Mouse (Mus musculus) neural tube, embryonic 13.5 days (tissue): ENCODE measurements at regions not wholly inside any gene's neighbourhood (a gene's known extent, or its start where the extent isn't known, plus 50 kb on each side); places are given as distances from the start of the nearest gene placed in this dataset.

ENCODE experiments used
- ATAC-seq: fragments of 200-750 bp; cut with Nextera tagmentation; 2 replicates; pipeline ENCODE4 v1.8.0; 2017; ENCODE audit warnings: low read depth, mild to moderate bottlenecking, moderate TSS enrichment, moderate library complexity
- H3K27ac ChIP-seq: fragments of 300-500 bp; sonication (generic); replicated peaks from 2 replicates; pipeline ENCODE4 v1.5.1; 2015; ENCODE audit warnings: moderate library complexity, mild to moderate bottlenecking, inconsistent platforms
- H3K27me3 ChIP-seq: fragments of 300-500 bp; sonication (generic); 2 replicates; pipeline ENCODE4 v1.6.1; 2015; ENCODE audit warnings: mild to moderate bottlenecking, inconsistent platforms
- H3K36me3 ChIP-seq: fragments of 300-500 bp; sonication (generic); 2 replicates; pipeline ENCODE4 v1.6.1; 2015; ENCODE audit warnings: mild to moderate bottlenecking, inconsistent platforms
- H3K4me1 ChIP-seq: fragments of 300-500 bp; sonication (generic); replicated peaks from 2 replicates; pipeline ENCODE4 v1.6.1; 2015; ENCODE audit warnings: inconsistent platforms
- H3K4me2 ChIP-seq: fragments of 300-500 bp; sonication (generic); 2 replicates; pipeline ENCODE4 v1.6.1; 2015; ENCODE audit warnings: inconsistent platforms, mild to moderate bottlenecking, moderate library complexity
- H3K4me3 ChIP-seq: fragments of 300-500 bp; sonication (generic); 2 replicates; pipeline ENCODE4 v1.5.1; 2015; ENCODE audit warnings: mild to moderate bottlenecking, inconsistent platforms
- H3K9ac ChIP-seq: fragments of 300-500 bp; sonication (generic); 2 replicates; pipeline ENCODE4 v1.6.1; 2015; ENCODE audit warnings: moderate library complexity, mild to moderate bottlenecking, inconsistent platforms
- H3K9me3 ChIP-seq: fragments of 300-500 bp; sonication (generic); 2 replicates; pipeline ENCODE4 v1.6.1; 2016; ENCODE audit warnings: inconsistent platforms
- WGBS: fragments of 180-500 bp; shearing (Covaris S2); methylation state at CpG from one replicate; pipeline ENCODE4 v1.1.7; 2015; 5-methylcytosine and 5-hydroxymethylcytosine counted together

- H3K4me2 ChIP-seq: no peak overlapping the region
- H3K36me3 ChIP-seq: no peaks in the 10 kb centered on the region
- H3K4me1 ChIP-seq: peaks cover 38% of the 10 kb centered on the region
- no peak overlapping the region for H3K4me3 ChIP-seq
- H3K27ac ChIP-seq: peak overlapping the region; percentile 35; the same call in 1 of the 2 replicates
- no peaks in the 10 kb centered on the region for H3K9me3 ChIP-seq
- no peak for ATAC-seq
- no peaks in the 10 kb centered on the region for H3K27me3 ChIP-seq
- H3K9ac ChIP-seq: no peak overlapping the region
These were observed 786.9 kb downstream of the Tmem114 start for GRCm38 (mm10) chr16:7637993-7638392.

- Histone ChIP-seq H3K4me3 (no peak overlapping the region), H3K27ac (peak overlapping the region; percentile 25), H3K9ac (no peak overlapping the region), H3K4me2 (no peak overlapping the region), H3K27me3 (no peaks in the 10 kb centered on the region), H3K9me3 (no peaks in the 10 kb centered on the region), H3K36me3 (no peaks in the 10 kb centered on the region), H3K4me1 (peaks cover 43% of the 10 kb centered on the region)
- no peak for ATAC-seq
- 30% methylated on average over 5 of the region's 5 CpGs for WGBS
These were observed 787.7 kb downstream of the Tmem114 start for GRCm38 (mm10) chr16:7637121-7637700.

GRCm38 (mm10) chr16:7636326-7636725, 788.6 kb downstream of the Tmem114 start:
- no peaks in the 10 kb centered on the region for H3K27me3 ChIP-seq
- H3K9me3 ChIP-seq: no peaks in the 10 kb centered on the region
- 61% methylated on average over 5 of the region's 5 CpGs for WGBS
- no peak overlapping the region for H3K9ac ChIP-seq
- H3K4me1 ChIP-seq: peaks cover 45% of the 10 kb centered on the region
- no peak overlapping the region for H3K4me2 ChIP-seq
- no peak overlapping the region for H3K4me3 ChIP-seq
- no peak for ATAC-seq
- H3K27ac ChIP-seq: no peak overlapping the region
- no peaks in the 10 kb centered on the region for H3K36me3 ChIP-seq

GRCm38 (mm10) chr16:7632474-7632873, 792.5 kb downstream of the Tmem114 start:
- Histone ChIP-seq H3K9me3 (no peaks in the 10 kb centered on the region), H3K9ac (no peak overlapping the region), H3K27me3 (no peaks in the 10 kb centered on the region), H3K4me2 (no peak overlapping the region), H3K4me3 (no peak overlapping the region), H3K4me1 (peaks cover 21% of the 10 kb centered on the region), H3K36me3 (no peaks in the 10 kb centered on the region), H3K27ac (no peak overlapping the region)
- 11% methylated on average over 5 of the region's 5 CpGs for WGBS
- no peak for ATAC-seq

GRCm38 (mm10) chr16:7628351-7628750, 796.6 kb downstream of the Tmem114 start:
- WGBS: 84% methylated on average over 8 of the region's 8 CpGs
- ATAC-seq: no peak
- H3K4me3 ChIP-seq: no peak overlapping the region

GRCm38 (mm10) chr16:7606602-7607001, 818.3 kb downstream of the Tmem114 start:
- Histone ChIP-seq H3K9ac (no peak overlapping the region), H3K4me1 (peaks cover 12% of the 10 kb centered on the region), H3K4me2 (no peak overlapping the region), H3K36me3 (no peaks in the 10 kb centered on the region), H3K9me3 (no peaks in the 10 kb centered on the region), H3K27me3 (no peaks in the 10 kb centered on the region), H3K4me3 (no peak overlapping the region), H3K27ac (no peak overlapping the region)
- no peak for ATAC-seq
- 79% methylated on average over 2 of the region's 2 CpGs for WGBS

More at GRCm38 (mm10) chr16:7628351-7628750, 796.6 kb downstream of the Tmem114 start:
- H3K4me2 ChIP-seq: no peak overlapping the region
- H3K36me3 ChIP-seq: no peaks in the 10 kb centered on the region
- H3K27ac ChIP-seq: no peak overlapping the region
- no peaks in the 10 kb centered on the region for H3K27me3 ChIP-seq
- H3K9me3 ChIP-seq: no peaks in the 10 kb centered on the region
- H3K9ac ChIP-seq: no peak overlapping the region
- H3K4me1 ChIP-seq: peaks cover 7% of the 10 kb centered on the region

- H3K27me3 ChIP-seq: no peaks in the 10 kb centered on the region
- no peak for ATAC-seq
- H3K9ac ChIP-seq: no peak overlapping the region
- 11% methylated on average over 1 of the region's 1 CpGs for WGBS
- H3K36me3 ChIP-seq: no peaks in the 10 kb centered on the region
- no peak overlapping the region for H3K4me3 ChIP-seq
- no peak overlapping the region for H3K27ac ChIP-seq
- no peak overlapping the region for H3K4me2 ChIP-seq
- 0 out of 2 replicates have a peak, but pooled peaks cover 3% of the 10 kb centered on the region for H3K4me1 ChIP-seq
- peaks cover 4% of the 10 kb centered on the region; the same call in 1 of the 2 replicates for H3K9me3 ChIP-seq
These were observed 822.5 kb downstream of the Tmem114 start for GRCm38 (mm10) chr16:7602428-7602827.

GRCm38 (mm10) chr16:7574879-7575278, 850.1 kb downstream of the Tmem114 start:
- Histone ChIP-seq H3K27me3 (no peaks in the 10 kb centered on the region), H3K9me3 (no peaks in the 10 kb centered on the region), H3K4me1 (peaks cover 10% of the 10 kb centered on the region), H3K9ac (no peak overlapping the region), H3K36me3 (no peaks in the 10 kb centered on the region), H3K27ac (peak overlapping the region; percentile 29; the same call in 1 of the 2 replicates), H3K4me2 (no peak overlapping the region), H3K4me3 (no peak overlapping the region)
- 33% methylated on average over 3 of the region's 3 CpGs for WGBS
- no peak for ATAC-seq

- no peaks in the 10 kb centered on the region for H3K27me3 ChIP-seq
- no peak overlapping the region for H3K4me2 ChIP-seq
- no peaks in the 10 kb centered on the region for H3K4me1 ChIP-seq
- no peak for ATAC-seq
- no peak overlapping the region for H3K27ac ChIP-seq
- 65% methylated on average over 2 of the region's 2 CpGs for WGBS
- H3K9me3 ChIP-seq: no peaks in the 10 kb centered on the region
- H3K4me3 ChIP-seq: no peak overlapping the region
- H3K36me3 ChIP-seq: no peaks in the 10 kb centered on the region
- no peak overlapping the region for H3K9ac ChIP-seq
These were observed 864.1 kb downstream of the Tmem114 start for GRCm38 (mm10) chr16:7560841-7561240.

GRCm38 (mm10) chr16:7559177-7559576, 865.8 kb downstream of the Tmem114 start:
- ATAC-seq: no peak
- H3K4me2 ChIP-seq: no peak overlapping the region
- no peak overlapping the region for H3K9ac ChIP-seq
- H3K36me3 ChIP-seq: no peaks in the 10 kb centered on the region
- 88% methylated on average over 1 of the region's 1 CpGs for WGBS
- H3K27ac ChIP-seq: no peak overlapping the region
- peaks cover 7% of the 10 kb centered on the region for H3K4me1 ChIP-seq
- no peak overlapping the region for H3K4me3 ChIP-seq
- no peaks in the 10 kb centered on the region for H3K27me3 ChIP-seq
- no peaks in the 10 kb centered on the region for H3K9me3 ChIP-seq

GRCm38 (mm10) chr16:7558637-7559036, 866.3 kb downstream of the Tmem114 start:
- Histone ChIP-seq H3K4me1 (peaks cover 11% of the 10 kb centered on the region), H3K9me3 (no peaks in the 10 kb centered on the region)

GRCm38 (mm10) chr16:7555911-7556310, 869.0 kb downstream of the Tmem114 start:
- Histone ChIP-seq H3K27ac (0 out of 2 replicates have a peak overlapping the region, but pooled peaks have one; percentile 13), H3K4me3 (no peak overlapping the region), H3K9me3 (no peaks in the 10 kb centered on the region), H3K27me3 (no peaks in the 10 kb centered on the region), H3K4me2 (no peak overlapping the region), H3K4me1 (peaks cover 11% of the 10 kb centered on the region), H3K36me3 (no peaks in the 10 kb centered on the region), H3K9ac (no peak overlapping the region)
- ATAC-seq: no peak
- WGBS: 86% methylated on average over 9 of the region's 9 CpGs

More at GRCm38 (mm10) chr16:7558637-7559036, 866.3 kb downstream of the Tmem114 start:
- WGBS: 91% methylated on average over 1 of the region's 1 CpGs
- no peak for ATAC-seq
- H3K4me3 ChIP-seq: no peak overlapping the region
- no peak overlapping the region for H3K27ac ChIP-seq
- no peaks in the 10 kb centered on the region for H3K36me3 ChIP-seq
- H3K27me3 ChIP-seq: no peaks in the 10 kb centered on the region
- no peak overlapping the region for H3K4me2 ChIP-seq
- no peak overlapping the region for H3K9ac ChIP-seq

- Histone ChIP-seq H3K4me1 (peaks cover 12% of the 10 kb centered on the region), H3K27ac (no peak overlapping the region), H3K27me3 (no peaks in the 10 kb centered on the region), H3K4me2 (no peak overlapping the region), H3K9me3 (no peaks in the 10 kb centered on the region), H3K9ac (no peak overlapping the region), H3K36me3 (no peaks in the 10 kb centered on the region), H3K4me3 (no peak overlapping the region)
- 69% methylated on average over 1 of the region's 1 CpGs for WGBS
- no peak for ATAC-seq
These were observed 875.4 kb downstream of the Tmem114 start for GRCm38 (mm10) chr16:7549568-7549967.
